In the genomic region with DNA sequence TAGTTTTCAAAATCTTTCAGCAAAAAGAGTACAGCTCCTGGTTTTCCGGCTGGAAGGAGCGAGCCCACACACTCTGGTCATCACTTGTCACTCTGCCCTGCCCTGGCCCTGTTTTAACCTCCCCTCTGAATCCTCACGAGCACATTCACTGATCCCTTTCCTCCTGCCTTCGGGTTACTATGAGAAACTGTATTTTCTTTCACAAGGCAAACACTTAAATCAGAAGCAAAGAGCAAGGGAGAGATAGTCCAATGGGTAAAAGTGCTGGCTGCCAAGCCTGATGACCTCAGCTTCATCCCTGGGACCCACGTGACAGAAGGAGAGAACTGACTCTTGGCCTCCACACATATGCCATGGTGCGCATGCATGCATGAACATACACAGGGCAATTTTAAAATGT, we compare ENCODE assay signal across 8 mouse cellular contexts.
DNase-seq lines count a peak whose midpoint lies in the region; ATAC-seq and TF ChIP-seq lines count a peak whose summit lies in the region.
"Had no signal": no experiment of that assay in that cellular context is flagged by ENCODE, and none has a peak within 500 bp of the region (broad histone marks: within the 10 kb centered on the region; RNA-seq: fewer than 3 reads in every experiment).

No protein-coding gene starts in this region.

- H3K9ac ChIP-seq in hindbrain, embryonic 13.5 days: no peak overlapping the region
- no peak overlapping the region for H3K9ac ChIP-seq in hindbrain, embryonic 12.5 days
- H3K9ac ChIP-seq in heart, embryonic 16.5 days (ENCODE audit: low read length): peak overlapping the region; percentile 42; the same call in 1 of the 2 replicates
- no peak overlapping the region for H3K9ac ChIP-seq in limb, embryonic 14.5 days (ENCODE audit: low read depth, low read length, severe bottlenecking)

- H3K36me3 ChIP-seq in hindbrain, embryonic 13.5 days: no peaks in the 10 kb centered on the region
- H3K36me3 ChIP-seq in hindbrain, embryonic 12.5 days: no peaks in the 10 kb centered on the region
- H3K36me3 ChIP-seq in heart, embryonic 16.5 days (ENCODE audit: control insufficient read depth, insufficient read depth): 0 out of 2 replicates have a peak, but pooled peaks cover 2% of the 10 kb centered on the region
- peaks cover 10% of the 10 kb centered on the region; the same call in 1 of the 2 replicates for H3K36me3 ChIP-seq in limb, embryonic 14.5 days (ENCODE audit: control insufficient read depth, insufficient read depth, low read length)

- H3K4me3 ChIP-seq in hindbrain, embryonic 13.5 days: no peak overlapping the region
- no peak overlapping the region for H3K4me3 ChIP-seq in hindbrain, embryonic 12.5 days
- no peak overlapping the region for H3K4me3 ChIP-seq in heart, embryonic 16.5 days (ENCODE audit: low read length)
- H3K4me3 ChIP-seq in limb, embryonic 14.5 days (replicated peaks; ENCODE audit: low read length): no peak overlapping the region

- ATAC-seq in hindbrain, embryonic 13.5 days (ENCODE audit: low FRiP score): no peak
- no peak for ATAC-seq in hindbrain, embryonic 12.5 days (ENCODE audit: low FRiP score)
- ATAC-seq in heart, embryonic 16.5 days (replicated peaks; ENCODE audit: extremely low read depth, insufficient read depth, low FRiP score): peak; percentile 80
- peak; percentile 10; the same call in 1 of the 2 replicates for ATAC-seq in limb, embryonic 14.5 days (ENCODE audit: low FRiP score, low read depth)

- H3K4me1 ChIP-seq in hindbrain, embryonic 13.5 days (replicated peaks): peaks cover 45% of the 10 kb centered on the region
- peaks cover 24% of the 10 kb centered on the region for H3K4me1 ChIP-seq in hindbrain, embryonic 12.5 days
- peaks cover 71% of the 10 kb centered on the region for H3K4me1 ChIP-seq in heart, embryonic 16.5 days (ENCODE audit: control insufficient read depth, insufficient read depth, low read length)
- peaks cover 31% of the 10 kb centered on the region for H3K4me1 ChIP-seq in limb, embryonic 14.5 days (ENCODE audit: control insufficient read depth, insufficient read depth, low read length)

- no peaks in the 10 kb centered on the region for H3K27me3 ChIP-seq in hindbrain, embryonic 13.5 days
- no peaks in the 10 kb centered on the region for H3K27me3 ChIP-seq in hindbrain, embryonic 12.5 days
- H3K27me3 ChIP-seq in heart, embryonic 16.5 days (ENCODE audit: control insufficient read depth, insufficient read depth, low read length): no peaks in the 10 kb centered on the region
- H3K27me3 ChIP-seq in limb, embryonic 14.5 days (ENCODE audit: control insufficient read depth, insufficient read depth, low read length): no peaks in the 10 kb centered on the region

- no peaks in the 10 kb centered on the region for H3K9me3 ChIP-seq in hindbrain, embryonic 13.5 days
- H3K9me3 ChIP-seq in hindbrain, embryonic 12.5 days (replicated peaks): no peaks in the 10 kb centered on the region
- H3K9me3 ChIP-seq in heart, embryonic 16.5 days (replicated peaks; ENCODE audit: control insufficient read depth, low read length): no peaks in the 10 kb centered on the region
- no peaks in the 10 kb centered on the region for H3K9me3 ChIP-seq in limb, embryonic 14.5 days (ENCODE audit: control insufficient read depth, low read length)

- 58% methylated on average over 6 of the region's 6 CpGs for WGBS in hindbrain, embryonic 13.5 days
- WGBS in hindbrain, embryonic 12.5 days: 53% methylated on average over 6 of the region's 6 CpGs
- 25% methylated on average over 6 of the region's 6 CpGs for WGBS in heart, embryonic 16.5 days
- 39% methylated on average over 6 of the region's 6 CpGs for WGBS in limb, embryonic 14.5 days

- peak overlapping the region; percentile 13; the same call in 1 of the 2 replicates for H3K27ac ChIP-seq in hindbrain, embryonic 13.5 days
- no peak overlapping the region for H3K27ac ChIP-seq in hindbrain, embryonic 12.5 days
- H3K27ac ChIP-seq in heart, embryonic 16.5 days (ENCODE audit: low read length): peak overlapping the region; percentile 88
- H3K27ac ChIP-seq in limb, embryonic 14.5 days (replicated peaks; ENCODE audit: low read depth, low read length): 0 out of 2 replicates have a peak overlapping the region, but pooled peaks have one; percentile 0

- DNase-seq in brain, adult 2 months (ENCODE audit: low read depth, low spot score): peak; percentile 65
- no peak for DNase-seq in limb, embryonic 14.5 days (ENCODE audit: low spot score)
- no peak for DNase-seq in spleen, postnatal 14 days (ENCODE audit: low spot score in 2 of 2)
- DNase-seq in frontal cortex, postnatal 25 days (ENCODE audit: low spot score in 2 of 2): no peak
- DNase-seq: layer of hippocampus, postnatal 36 days had no signal

- H3K4me2 ChIP-seq in hindbrain, embryonic 13.5 days: no peak overlapping the region
- H3K4me2 ChIP-seq in hindbrain, embryonic 12.5 days (replicated peaks): no peak overlapping the region
- peak overlapping the region; percentile 33 for H3K4me2 ChIP-seq in heart, embryonic 16.5 days (ENCODE audit: low read depth, low read length)
- peak overlapping the region; percentile 8; the same call in 1 of the 2 replicates for H3K4me2 ChIP-seq in limb, embryonic 14.5 days (replicated peaks; ENCODE audit: low read depth, low read length, severe bottlenecking)

- no peak for TF ChIP-seq POLR2A in limb, embryonic 14.5 days (IDR thresholded peaks at IDR 0.05; ENCODE audit: borderline replicate concordance, extremely low read depth, insufficient read depth, insufficient read length)

Comparison
In these comparisons a context has a peak if more than half of its experiments do, and no peak if none do; other contexts are left out.
1. ATAC-seq: peak in heart, embryonic 16.5 days (single experiment) and limb, embryonic 14.5 days (single experiment); none in hindbrain, embryonic 13.5 days (single experiment) and hindbrain, embryonic 12.5 days (single experiment).
2. H3K4me2 ChIP-seq: peak in heart, embryonic 16.5 days (single experiment) and limb, embryonic 14.5 days (single experiment); none in hindbrain, embryonic 13.5 days (single experiment) and hindbrain, embryonic 12.5 days (single experiment).